Mouse (Mus musculus) cerebellum, adult 11-12 months (tissue): ENCODE data around the gene Dnmt3b.
"Not testable (repeated sequence)": the region's sequence is repeated elsewhere in the genome, so short reads cannot be mapped to it uniquely, and the experiment has no call there.

Experiments
- DNase-seq: peaks from one replicate; pipeline ENCODE4 v3.0.0; 2022

Dnmt3b gene

GRCm38 (mm10) chr2:153638977-153639680 is 10.1 kb upstream of the Dnmt3b start:
- DNase-seq, result no peak

- DNase-seq, result no peak
Measured at GRCm38 (mm10) chr2:153642496-153642895, 6.8 kb upstream of the Dnmt3b start.

- DNase-seq, result no peak
Measured at GRCm38 (mm10) chr2:153642999-153643398, 6.3 kb upstream of the Dnmt3b start.

- peak; percentile 18 for DNase-seq
Measured at GRCm38 (mm10) chr2:153648773-153649297, 415 bp upstream of the Dnmt3b start.

- peak; percentile 16 for DNase-seq
Measured at GRCm38 (mm10) chr2:153650014-153650687, 901 bp downstream of the Dnmt3b start.

GRCm38 (mm10) chr2:153651681-153652080 is 2.4 kb downstream of the Dnmt3b start:
- DNase-seq, result no peak

- not testable (repeated sequence) for DNase-seq
Measured at GRCm38 (mm10) chr2:153657659-153658058, 8.4 kb downstream of the Dnmt3b start.

GRCm38 (mm10) chr2:153660616-153661015 is 11.4 kb downstream of the Dnmt3b start:
- DNase-seq, result no peak

- DNase-seq, result no peak
Measured at GRCm38 (mm10) chr2:153665401-153665800, 16.2 kb downstream of the Dnmt3b start.

- peak; percentile 18 for DNase-seq
Measured at GRCm38 (mm10) chr2:153668754-153669376, 19.6 kb downstream of the Dnmt3b start.

GRCm38 (mm10) chr2:153670111-153670510 is 20.9 kb downstream of the Dnmt3b start:
- no peak for DNase-seq

GRCm38 (mm10) chr2:153672619-153673018 is 23.4 kb downstream of the Dnmt3b start:
- DNase-seq, result no peak

GRCm38 (mm10) chr2:153675364-153675763 is 26.1 kb downstream of the Dnmt3b start:
- not testable (repeated sequence) for DNase-seq

GRCm38 (mm10) chr2:153676944-153677343 is 27.7 kb downstream of the Dnmt3b start:
- DNase-seq, result no peak

- DNase-seq, result no peak
Measured at GRCm38 (mm10) chr2:153677550-153677949, 28.3 kb downstream of the Dnmt3b start.

- no peak for DNase-seq
Measured at GRCm38 (mm10) chr2:153679959-153680358, 30.7 kb downstream of the Dnmt3b start.

- DNase-seq, result not testable (repeated sequence)
Measured at GRCm38 (mm10) chr2:153693413-153693812, 44.2 kb downstream of the Dnmt3b start.

- DNase-seq, result no peak
Measured at GRCm38 (mm10) chr2:153694462-153695085, 45.3 kb downstream of the Dnmt3b start.

GRCm38 (mm10) chr2:153696352-153696751 is 47.1 kb downstream of the Dnmt3b start, which contains the start of gene Dnmt3c:
Gene Dnmt3c (plus strand): TSS chr2:153696652.
- DNase-seq, result no peak

- DNase-seq, result no peak
Measured at GRCm38 (mm10) chr2:153703389-153703788, 54.1 kb downstream of the Dnmt3b start.

- DNase-seq, result no peak
Measured at GRCm38 (mm10) chr2:153710701-153711330, 61.6 kb downstream of the Dnmt3b start.

- DNase-seq, result peak; percentile 6
Measured at GRCm38 (mm10) chr2:153712646-153713091, 63.4 kb downstream of the Dnmt3b start.
